Mouse (Mus musculus): ENCODE data around the gene Ago3.

GRCm38 (mm10) chr4:126305428-126305827 lies 123.9 kb downstream of the Ago3 start:
- no peak for TF ChIP-seq JUND (IDR thresholded peaks at IDR 0.05; ENCODE audit: low read depth, low read length)
- no peak for TF ChIP-seq TCF12 (IDR thresholded peaks at IDR 0.05; ENCODE audit: low read depth, low read length)
- no peak for TF ChIP-seq NELFE (IDR thresholded peaks at IDR 0.05; ENCODE audit: low read depth, low read length)
- TF ChIP-seq CTCF (IDR thresholded peaks at IDR 0.05 in 2 of 3, conservative IDR thresholded peaks at IDR 0.05 in 1 of 3; ENCODE audit: control insufficient read depth in 1 of 3, insufficient read depth in 1 of 3, low read depth in 2 of 3, low read length in 3 of 3, poor library complexity in 1 of 3, severe bottlenecking in 1 of 3): no peak
- no peak for TF ChIP-seq POLR2A (IDR thresholded peaks at IDR 0.05; ENCODE audit: control insufficient read depth in 1 of 2, insufficient read depth in 1 of 2, low read depth in 1 of 2, low read length in 2 of 2, poor library complexity in 1 of 2)
- TF ChIP-seq MAX (IDR thresholded peaks at IDR 0.05; ENCODE audit: low read length): no peak
- no peak for TF ChIP-seq EP300 (IDR thresholded peaks at IDR 0.05; ENCODE audit: low read depth in 1 of 2, low read length in 2 of 2)
- TF ChIP-seq UBTF (IDR thresholded peaks at IDR 0.05; ENCODE audit: borderline replicate concordance, insufficient read depth, low read depth, low read length): no peak
- no peak for TF ChIP-seq ZNF384 (IDR thresholded peaks at IDR 0.05; ENCODE audit: low read depth, low read length)
- no peak for TF ChIP-seq CHD1 (IDR thresholded peaks at IDR 0.05; ENCODE audit: low read depth, low read length)
- no peak for TF ChIP-seq NRF1 (IDR thresholded peaks at IDR 0.05; ENCODE audit: insufficient read depth, low read depth, low read length, poor library complexity, severe bottlenecking)

Data from MEL (cell line).